Mouse (Mus musculus): ENCODE data around the gene Lekr1.

GRCm38 (mm10) chr3:65773910-65774309, 107.9 kb downstream of the Lekr1 start:
- TF ChIP-seq CTCF (IDR thresholded peaks at IDR 0.05; ENCODE audit: low read depth): no peak
- TF ChIP-seq EP300 (IDR thresholded peaks at IDR 0.05; ENCODE audit: low read depth): no peak

All from heart, postnatal 0 days (tissue).